Mouse (Mus musculus): Measurements from ENCODE around the gene Rbmxl1. TPM values are rescaled to one million over a fixed set of nuclear protein-coding genes. Genes with fewer than 3 reads are reported as not detected.
"Not testable (repeated sequence)": the region's sequence is repeated elsewhere in the genome, so short reads cannot be mapped to it uniquely, and the experiment has no call there.

Gene Rbmxl1
- 78.4 and 83.7 TPM in 2 replicates for polyA plus RNA-seq (2015; fragmentation: Nextera tagmentation; extraction: Ambion mirVana)

DNA sequence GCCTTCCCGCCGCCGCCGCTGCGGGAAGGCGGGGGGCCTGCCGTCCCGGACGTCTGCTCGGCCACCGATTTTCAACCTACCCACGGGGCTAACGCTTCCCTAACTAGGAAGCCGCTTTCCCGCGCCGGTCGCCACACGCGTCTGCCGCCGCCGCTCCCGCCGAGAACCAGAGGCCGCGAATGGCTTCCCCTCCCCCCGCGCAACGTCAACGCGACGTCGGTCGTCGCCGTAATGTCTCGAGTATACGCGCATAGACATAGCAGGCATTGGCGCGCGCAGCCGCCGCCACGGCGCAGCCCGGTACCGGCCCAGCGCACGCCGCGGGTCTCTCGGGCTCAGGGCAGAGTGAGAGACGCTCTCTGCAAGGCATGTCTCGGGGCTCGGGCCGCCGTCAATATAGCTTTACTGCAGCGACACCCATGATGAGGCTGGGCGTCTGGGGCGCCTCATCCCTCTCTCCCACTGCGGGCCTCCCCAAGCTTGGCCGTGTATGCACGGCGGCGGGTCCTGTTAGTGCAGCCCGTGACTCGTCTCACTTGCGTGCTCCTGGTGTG lies at the start of gene Rbmxl1:
TSS of gene Rbmxl1 (minus strand) at position 180 of the 554 bp plus-strand sequence.
- peak; percentile 90 for ATAC-seq (ENCODE audit: insufficient read depth)
- under 1% methylated on average over 70 of the region's 70 CpGs for WGBS (ENCODE audit: insufficient replicate concordance)
- peaks cover 30% of the 10 kb centered on the region for H3K4me1 ChIP-seq (replicated peaks)

DNA sequence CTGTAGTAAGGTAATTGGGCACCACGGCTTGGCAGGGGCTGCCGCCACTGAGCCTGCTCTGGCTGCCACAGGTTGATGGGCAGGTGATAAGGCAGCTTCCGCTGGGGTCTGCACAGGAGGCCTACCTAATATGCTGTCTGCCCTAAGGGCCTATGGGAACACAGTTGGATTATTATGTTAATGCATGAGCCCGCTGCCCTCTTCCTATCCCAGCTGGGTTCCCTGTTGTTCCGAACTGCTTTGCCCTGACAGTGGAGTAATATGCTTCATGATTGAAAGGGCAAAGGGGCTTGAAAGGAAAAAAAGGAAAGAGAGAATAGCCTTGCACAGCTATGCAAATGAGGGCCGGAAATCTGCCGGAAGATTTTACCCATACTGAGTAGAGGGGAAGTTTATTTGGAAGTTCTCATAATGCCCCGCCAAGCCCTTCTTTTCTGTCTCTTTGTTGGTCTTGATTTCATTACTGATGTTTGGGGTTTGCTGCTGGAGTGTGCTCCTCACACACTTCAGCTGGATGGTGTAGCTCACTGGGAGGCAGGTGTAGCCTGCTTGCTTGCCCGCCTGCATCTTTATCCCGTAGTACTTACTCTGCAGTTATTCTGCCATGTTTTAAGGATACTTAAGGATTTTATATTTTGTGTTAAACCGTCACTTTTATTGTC lies 48.2 kb upstream of the Rbmxl1 start:
- Histone ChIP-seq H3K4me2 (no peak overlapping the region), H3K36me3 (replicated peaks) (peaks cover 5% of the 10 kb centered on the region), H3K4me1 (replicated peaks) (no peaks in the 10 kb centered on the region), H3K9ac (no peak overlapping the region), H3K4me3 (replicated peaks) (no peak overlapping the region), H3K9me3 (replicated peaks) (no peaks in the 10 kb centered on the region), H3K27me3 (no peaks in the 10 kb centered on the region), H3K27ac (replicated peaks) (no peak overlapping the region)
- ATAC-seq (ENCODE audit: insufficient read depth) = no peak
- WGBS (ENCODE audit: insufficient replicate concordance) = 74% methylated on average over 11 of the region's 11 CpGs

More for the DNA sequence above, at the start of gene Rbmxl1:
- peak within 1 kb of the TSS; percentile 90 for H3K27ac ChIP-seq (replicated peaks)
- H3K36me3 ChIP-seq (replicated peaks) = peaks cover 17% of the 10 kb centered on the region
- H3K9me3 ChIP-seq (replicated peaks) = no peaks in the 10 kb centered on the region
- peak within 1 kb of the TSS; percentile 91 for H3K9ac ChIP-seq
- H3K27me3 ChIP-seq = no peaks in the 10 kb centered on the region
- peak within 1 kb of the TSS; percentile 99 for H3K4me2 ChIP-seq
- H3K4me3 ChIP-seq (replicated peaks) = peak within 1 kb of the TSS; percentile 94

DNA sequence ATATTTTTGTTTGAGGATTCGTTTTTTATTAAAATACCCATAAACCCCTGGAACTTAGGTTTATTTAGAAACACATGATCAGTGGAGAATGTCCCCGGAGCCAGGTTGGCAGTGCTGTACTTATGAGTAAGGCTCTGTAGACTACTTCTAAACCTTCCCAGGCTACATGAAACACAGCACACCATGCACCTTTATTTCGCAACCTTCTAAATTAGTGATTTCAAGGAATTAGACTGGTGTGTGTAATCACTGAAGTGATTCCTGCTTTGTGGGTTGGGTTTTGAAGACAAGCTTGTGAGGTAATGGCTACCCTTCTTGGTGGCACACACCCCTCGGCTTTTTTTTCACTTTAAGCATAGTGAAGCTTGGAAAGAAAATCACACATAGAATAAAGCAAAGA lies 47.1 kb upstream of the Rbmxl1 start:
- Histone ChIP-seq H3K9ac (no peak overlapping the region), H3K4me2 (no peak overlapping the region), H3K4me3 (replicated peaks) (no peak overlapping the region), H3K27me3 (no peaks in the 10 kb centered on the region), H3K4me1 (replicated peaks) (no peaks in the 10 kb centered on the region), H3K36me3 (replicated peaks) (no peaks in the 10 kb centered on the region), H3K9me3 (replicated peaks) (no peaks in the 10 kb centered on the region), H3K27ac (replicated peaks) (no peak overlapping the region)
- no peak for ATAC-seq (ENCODE audit: insufficient read depth)
- WGBS (ENCODE audit: insufficient replicate concordance) = 78% methylated on average over 4 of the region's 4 CpGs

DNA sequence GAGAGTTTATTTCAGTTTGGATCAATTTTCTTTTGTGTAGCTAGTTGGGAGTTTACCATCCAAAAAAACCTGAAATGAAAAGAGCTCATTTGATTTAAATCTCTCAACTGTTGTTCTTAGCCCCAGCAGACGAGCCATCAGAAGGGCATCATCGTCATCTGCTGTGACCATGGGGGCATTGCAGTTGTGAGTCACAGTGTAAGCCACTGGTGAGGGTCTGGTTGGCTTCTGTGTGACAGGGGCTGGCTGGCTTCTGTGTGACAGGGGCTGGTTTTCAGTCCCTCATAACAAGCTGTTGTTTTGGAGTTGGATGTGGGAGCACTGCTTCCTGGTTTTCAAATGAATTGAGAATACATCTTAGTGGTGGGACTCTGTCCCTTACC lies 42.0 kb upstream of the Rbmxl1 start:
- Histone ChIP-seq H3K9ac (no peak overlapping the region), H3K36me3 (replicated peaks) (no peaks in the 10 kb centered on the region), H3K4me2 (no peak overlapping the region), H3K27ac (replicated peaks) (no peak overlapping the region), H3K27me3 (no peaks in the 10 kb centered on the region), H3K4me3 (replicated peaks) (no peak overlapping the region), H3K9me3 (replicated peaks) (no peaks in the 10 kb centered on the region), H3K4me1 (replicated peaks) (no peaks in the 10 kb centered on the region)
- 71% methylated on average over 2 of the region's 2 CpGs for WGBS (ENCODE audit: insufficient replicate concordance)
- ATAC-seq (ENCODE audit: insufficient read depth) = no peak

DNA sequence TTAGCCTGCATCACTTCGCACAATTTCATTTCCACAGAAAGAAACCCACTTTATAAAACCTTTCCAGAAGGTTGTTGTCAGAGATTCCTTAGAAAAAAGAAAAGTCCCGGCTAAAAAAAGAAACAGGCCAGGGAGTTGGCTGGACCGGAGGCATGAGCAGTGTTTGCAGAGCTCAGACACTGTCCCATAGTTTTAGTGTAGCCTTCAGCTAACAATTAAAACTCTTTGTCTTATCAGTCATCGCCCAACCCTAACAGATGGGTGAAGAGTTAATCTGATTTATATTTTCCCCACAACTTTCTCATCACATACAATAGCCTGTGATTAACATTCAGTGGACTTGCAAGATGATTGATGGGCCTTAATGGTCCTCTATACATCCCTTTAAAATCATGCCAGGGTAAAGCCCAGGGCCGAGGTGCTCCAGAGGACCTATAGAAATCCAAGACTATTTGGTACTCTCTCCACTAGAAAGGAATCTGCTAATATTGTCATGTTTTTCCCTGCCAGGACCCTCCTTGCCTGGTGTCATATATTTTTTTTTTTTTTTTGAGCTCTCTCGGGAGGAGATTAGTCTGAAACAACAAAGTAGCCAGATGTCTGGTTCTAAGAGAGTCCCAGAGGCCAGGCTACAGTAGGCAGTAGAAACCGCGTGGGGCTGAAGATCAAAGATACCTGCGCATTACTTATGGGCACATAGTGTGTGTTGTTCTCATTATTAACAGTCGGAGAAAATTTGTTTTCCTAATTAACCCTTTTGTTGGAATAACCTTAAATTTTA lies 41.5 kb upstream of the Rbmxl1 start:
- Histone ChIP-seq H3K4me3 (replicated peaks) (no peak overlapping the region), H3K9ac (no peak overlapping the region), H3K9me3 (replicated peaks) (no peaks in the 10 kb centered on the region), H3K36me3 (replicated peaks) (no peaks in the 10 kb centered on the region), H3K4me1 (replicated peaks) (peaks cover 2% of the 10 kb centered on the region; the same call in 1 of the 2 replicates), H3K4me2 (no peak overlapping the region), H3K27me3 (no peaks in the 10 kb centered on the region), H3K27ac (replicated peaks) (no peak overlapping the region)
- no peak for ATAC-seq (ENCODE audit: insufficient read depth)
- 72% methylated on average over 10 of the region's 10 CpGs for WGBS (ENCODE audit: insufficient replicate concordance)

DNA sequence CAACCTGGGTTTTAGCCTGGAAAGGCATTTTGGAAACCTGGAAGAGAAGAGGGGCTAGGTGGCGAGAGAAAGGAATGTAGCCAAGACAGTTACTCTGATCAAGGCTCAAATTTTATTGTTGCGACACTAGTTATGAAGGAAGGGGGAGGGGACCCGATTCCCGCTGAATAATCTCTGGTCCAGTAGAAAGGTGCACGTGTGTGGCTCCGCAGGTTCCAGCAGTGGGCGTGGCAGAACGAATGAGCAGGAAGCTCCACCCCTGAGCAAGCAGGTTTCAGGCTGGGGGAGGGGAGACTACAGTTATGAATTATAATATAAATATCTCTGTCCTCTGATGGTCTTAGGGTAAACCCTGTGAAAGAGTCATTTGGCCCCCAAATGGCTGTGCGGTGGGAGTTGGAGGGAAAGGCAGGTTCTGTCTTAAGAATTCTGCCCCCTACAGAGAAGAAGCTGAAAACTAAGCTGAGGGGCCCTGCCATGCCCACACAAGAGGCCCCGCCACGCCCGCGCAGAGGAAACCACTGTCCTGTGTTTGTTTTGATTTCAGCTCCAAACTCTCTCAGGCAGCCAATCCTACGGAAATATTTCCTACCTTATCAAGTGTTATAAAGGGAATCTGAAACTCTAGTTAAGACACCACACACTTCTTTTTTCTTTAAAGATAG lies 36.6 kb upstream of the Rbmxl1 start:
- WGBS (ENCODE audit: insufficient replicate concordance) = 26% methylated on average over 8 of the region's 14 CpGs

DNA sequence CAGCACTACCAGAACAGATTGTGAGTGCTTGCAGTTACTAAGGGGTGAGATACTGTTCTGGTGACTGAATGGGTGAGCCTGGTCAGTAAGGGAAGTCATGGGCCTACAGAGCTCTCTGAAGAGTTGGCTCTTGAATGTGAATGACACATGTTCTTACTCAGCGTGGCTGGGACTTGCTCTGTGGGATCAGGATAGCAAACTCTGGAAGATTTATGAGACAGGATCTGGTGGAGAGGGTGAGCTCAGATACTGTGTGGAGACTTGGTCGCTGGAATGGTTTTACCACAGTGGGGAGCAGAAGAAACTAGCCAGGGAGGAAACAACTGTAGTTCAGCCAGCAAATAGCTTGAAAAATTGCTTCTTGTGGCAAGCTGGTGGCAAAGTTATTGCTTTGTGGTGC lies 35.8 kb upstream of the Rbmxl1 start:
- H3K4me3 ChIP-seq (replicated peaks) = no peak overlapping the region
- H3K9ac ChIP-seq = no peak overlapping the region
- no peak for ATAC-seq (ENCODE audit: insufficient read depth)
- H3K27ac ChIP-seq (replicated peaks) = no peak overlapping the region
- H3K36me3 ChIP-seq (replicated peaks) = 0 out of 2 replicates have a peak, but pooled peaks cover 8% of the 10 kb centered on the region
- H3K9me3 ChIP-seq (replicated peaks) = no peaks in the 10 kb centered on the region
- H3K4me1 ChIP-seq (replicated peaks) = peaks cover 2% of the 10 kb centered on the region; the same call in 1 of the 2 replicates
- no peak overlapping the region for H3K4me2 ChIP-seq
- 29% methylated on average over 2 of the region's 2 CpGs for WGBS (ENCODE audit: insufficient replicate concordance)
- H3K27me3 ChIP-seq = no peaks in the 10 kb centered on the region

More for the DNA sequence above, 36.6 kb upstream of the Rbmxl1 start:
- not testable (repeated sequence) for H3K27me3 ChIP-seq; H3K27ac ChIP-seq (replicated peaks); H3K9ac ChIP-seq; H3K9me3 ChIP-seq (replicated peaks); H3K4me3 ChIP-seq (replicated peaks); H3K4me2 ChIP-seq; H3K4me1 ChIP-seq (replicated peaks); ATAC-seq (ENCODE audit: insufficient read depth); H3K36me3 ChIP-seq (replicated peaks)

DNA sequence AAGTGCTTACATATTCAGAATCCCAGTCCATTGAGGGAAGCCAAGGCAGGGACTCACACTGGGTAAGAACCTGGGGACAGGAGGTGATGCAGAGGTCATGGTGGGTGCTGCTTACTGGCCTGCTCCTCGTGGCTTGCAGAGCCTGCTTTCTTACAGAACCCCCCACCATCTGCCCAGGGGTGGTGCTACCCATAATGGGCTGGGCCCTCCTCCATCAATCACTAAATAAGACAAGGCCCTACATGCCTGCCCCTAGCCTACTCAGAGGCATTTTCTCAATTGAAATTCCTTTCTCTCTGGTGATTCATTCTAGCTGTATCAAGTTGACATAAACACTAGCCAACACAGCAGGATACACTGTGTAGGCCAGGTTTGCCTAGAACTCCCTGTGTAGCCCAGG lies 34.9 kb upstream of the Rbmxl1 start:
- Histone ChIP-seq H3K4me1 (replicated peaks) (peaks cover 2% of the 10 kb centered on the region; the same call in 1 of the 2 replicates), H3K27me3 (no peaks in the 10 kb centered on the region), H3K4me2 (no peak overlapping the region), H3K4me3 (replicated peaks) (no peak overlapping the region), H3K9ac (no peak overlapping the region), H3K27ac (replicated peaks) (no peak overlapping the region), H3K36me3 (replicated peaks) (0 out of 2 replicates have a peak, but pooled peaks cover 8% of the 10 kb centered on the region), H3K9me3 (replicated peaks) (no peaks in the 10 kb centered on the region)
- no peak for ATAC-seq (ENCODE audit: insufficient read depth)
- 38% methylated on average over 1 of the region's 1 CpGs for WGBS (ENCODE audit: insufficient replicate concordance)

DNA sequence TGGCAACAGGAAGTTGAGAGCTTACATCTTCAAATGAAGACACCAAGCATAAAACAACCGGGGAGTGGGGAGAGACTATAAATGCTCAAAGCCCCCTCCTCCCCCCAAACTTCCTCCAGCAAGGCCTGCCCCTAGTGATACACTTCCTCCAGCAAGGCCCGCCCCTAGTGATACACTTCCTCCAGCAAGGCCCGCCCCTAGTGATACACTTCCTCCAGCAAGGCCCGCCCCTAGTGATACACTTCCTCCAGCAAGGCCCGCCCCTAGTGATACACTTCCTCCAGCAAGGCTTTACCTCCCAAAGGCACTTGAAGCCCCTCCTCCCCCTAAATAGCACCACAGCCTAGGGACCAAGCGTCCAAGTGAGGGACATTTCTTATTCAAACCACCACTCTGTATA lies 34.0 kb upstream of the Rbmxl1 start:
- not testable (repeated sequence) for ATAC-seq (ENCODE audit: insufficient read depth); H3K27me3 ChIP-seq; H3K9me3 ChIP-seq (replicated peaks); H3K4me1 ChIP-seq (replicated peaks); H3K4me2 ChIP-seq; H3K27ac ChIP-seq (replicated peaks); H3K4me3 ChIP-seq (replicated peaks); H3K9ac ChIP-seq
- peaks cover 13% of the 10 kb centered on the region for H3K36me3 ChIP-seq (replicated peaks)
- 75% methylated on average over 4 of the region's 6 CpGs for WGBS (ENCODE audit: insufficient replicate concordance)

DNA sequence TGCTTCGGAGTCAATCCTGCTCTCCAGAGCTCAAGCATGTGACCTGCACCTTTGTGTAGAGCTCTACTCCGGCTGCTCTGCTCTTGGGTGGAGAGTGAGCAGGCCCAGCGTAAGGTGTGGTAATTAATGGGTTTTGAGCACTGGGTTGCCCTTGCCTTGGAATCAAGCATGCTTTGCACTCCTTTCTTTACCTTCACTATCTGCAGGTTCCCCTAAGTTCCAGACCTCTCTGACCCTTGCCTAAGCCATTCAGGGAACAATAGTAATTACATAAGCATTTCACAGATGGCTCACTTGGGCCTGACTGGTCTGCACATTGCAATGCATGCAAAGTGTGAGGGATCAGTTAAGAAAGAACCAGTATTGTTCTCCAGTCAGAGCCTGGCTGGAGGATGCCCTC lies 29.1 kb upstream of the Rbmxl1 start:
- WGBS (ENCODE audit: insufficient replicate concordance) = 78% methylated on average over 3 of the region's 3 CpGs
- ATAC-seq (ENCODE audit: insufficient read depth) = no peak
- H3K4me3 ChIP-seq (replicated peaks) = no peak overlapping the region
- H3K27me3 ChIP-seq = no peaks in the 10 kb centered on the region
- H3K9me3 ChIP-seq (replicated peaks) = no peaks in the 10 kb centered on the region
- peaks cover 20% of the 10 kb centered on the region for H3K36me3 ChIP-seq (replicated peaks)
- no peaks in the 10 kb centered on the region for H3K4me1 ChIP-seq (replicated peaks)
- H3K4me2 ChIP-seq = no peak overlapping the region
- H3K9ac ChIP-seq = no peak overlapping the region
- H3K27ac ChIP-seq (replicated peaks) = no peak overlapping the region

DNA sequence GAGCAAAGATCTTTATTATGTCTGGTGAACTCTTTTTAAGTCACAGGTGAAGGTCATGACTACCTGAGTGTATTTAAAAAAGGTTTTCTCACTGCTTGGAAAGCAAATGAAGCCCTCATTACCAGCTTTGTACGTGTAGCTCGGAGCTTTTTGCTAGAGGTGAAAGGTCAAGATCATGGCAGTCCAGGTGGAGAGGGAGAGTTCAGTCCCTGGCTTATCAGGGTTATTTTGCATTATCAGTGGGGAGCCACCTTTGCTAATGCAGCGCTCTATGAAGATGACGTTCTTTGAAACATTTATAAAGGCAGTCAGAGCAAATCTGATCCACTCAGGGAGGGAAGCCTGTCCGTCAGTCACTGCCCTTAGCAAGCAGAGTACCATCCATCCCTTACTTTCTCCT lies 28.0 kb upstream of the Rbmxl1 start:
- Histone ChIP-seq H3K4me1 (replicated peaks) (no peaks in the 10 kb centered on the region), H3K4me3 (replicated peaks) (no peak overlapping the region), H3K36me3 (replicated peaks) (peaks cover 21% of the 10 kb centered on the region), H3K27ac (replicated peaks) (no peak overlapping the region), H3K9me3 (replicated peaks) (no peaks in the 10 kb centered on the region), H3K27me3 (no peaks in the 10 kb centered on the region), H3K9ac (no peak overlapping the region), H3K4me2 (no peak overlapping the region)
- 60% methylated on average over 5 of the region's 5 CpGs for WGBS (ENCODE audit: insufficient replicate concordance)
- ATAC-seq (ENCODE audit: insufficient read depth) = no peak
